In genomic region chrX:49479968-49480809, GRCm38 (mm10) we compare ENCODE assay signal across 9 mouse cellular contexts. TPM values are rescaled to one million over a fixed set of nuclear protein-coding genes. Genes with fewer than 3 reads are reported as not detected.
A peak's percentile ranks its signal among the peaks of the same experiment; 100 is the strongest.
DNase-seq lines count a peak whose midpoint lies in the region; ATAC-seq and TF ChIP-seq lines count a peak whose summit lies in the region.
"Had no signal": no experiment of that assay in that cellular context is flagged by ENCODE, and none has a peak within 500 bp of the region (broad histone marks: within the 10 kb centered on the region; RNA-seq: fewer than 3 reads in every experiment).

No protein-coding gene starts in this region.

- WGBS in intestine, embryonic 14.5 days = 17% methylated on average over 26 of the region's 29 CpGs
- WGBS in midbrain, embryonic 15.5 days = 29% methylated on average over 27 of the region's 29 CpGs
- 11% methylated on average over 25 of the region's 29 CpGs for WGBS in cerebellum, adult 2 months

- H3K9me3 ChIP-seq in intestine, embryonic 14.5 days (ENCODE audit: control insufficient read depth, low read length) = no peaks in the 10 kb centered on the region
- no peaks in the 10 kb centered on the region for H3K9me3 ChIP-seq in midbrain, embryonic 15.5 days

- no peaks in the 10 kb centered on the region for H3K4me1 ChIP-seq in intestine, embryonic 14.5 days (replicated peaks; ENCODE audit: control insufficient read depth, insufficient read depth, low read length)
- H3K4me1 ChIP-seq in midbrain, embryonic 15.5 days = peaks cover 12% of the 10 kb centered on the region; the same call in 1 of the 2 replicates
- no peaks in the 10 kb centered on the region for H3K4me1 ChIP-seq in cerebellum, adult 2 months (ENCODE audit: control insufficient read depth, insufficient read depth, low read length)

- no peaks in the 10 kb centered on the region for H3K36me3 ChIP-seq in intestine, embryonic 14.5 days (ENCODE audit: control insufficient read depth, insufficient read depth, low read length)
- no peaks in the 10 kb centered on the region for H3K36me3 ChIP-seq in midbrain, embryonic 15.5 days (replicated peaks)

- H3K27ac ChIP-seq in intestine, embryonic 14.5 days (ENCODE audit: low read depth) = no peak overlapping the region
- no peak overlapping the region for H3K27ac ChIP-seq in midbrain, embryonic 15.5 days
- no peak overlapping the region for H3K27ac ChIP-seq in cerebellum, adult 2 months (ENCODE audit: insufficient read depth, low read length)

- ATAC-seq in intestine, embryonic 14.5 days (replicated peaks; ENCODE audit: low FRiP score, low TSS enrichment, low read depth) = 0 out of 2 replicates have a peak, but pooled peaks have one; percentile 36
- ATAC-seq in midbrain, embryonic 15.5 days (replicated peaks) = peak; percentile 83

- H3K4me2 ChIP-seq in intestine, embryonic 14.5 days (ENCODE audit: low read length) = peak overlapping the region; percentile 58
- peak overlapping the region; percentile 63 for H3K4me2 ChIP-seq in midbrain, embryonic 15.5 days

- peak overlapping the region; percentile 27 for H3K4me3 ChIP-seq in intestine, embryonic 14.5 days (ENCODE audit: low read depth, low read length)
- peak overlapping the region; percentile 38 for H3K4me3 ChIP-seq in midbrain, embryonic 15.5 days
- no peak overlapping the region for H3K4me3 ChIP-seq in cerebellum, adult 2 months (replicated peaks; ENCODE audit: insufficient read depth, low read depth, low read length)

- TF ChIP-seq POLR2A in cerebellum, adult 2 months (IDR thresholded peaks at IDR 0.05; ENCODE audit: borderline replicate concordance, insufficient read depth, low read length) = no peak

- no peak for TF ChIP-seq CTCF in cerebellum, adult 2 months (IDR thresholded peaks at IDR 0.05; ENCODE audit: borderline replicate concordance, insufficient read depth, low read depth, low read length)

- DNase-seq in cerebellum, postnatal 10 days = peak; percentile 33 to 45
- no peak for DNase-seq in cerebellum, adult 9-11 months
- peak; percentile 69 for DNase-seq in embryo, embryonic 11 days
- no peak for DNase-seq in intestine, embryonic 14.5 days (ENCODE audit: low spot score)
- no peak for DNase-seq in layer of hippocampus, adult 8-10 months (ENCODE audit: low spot score in 2 of 2)
- DNase-seq in cerebellum, adult 2 months = no peak
- no peak for DNase-seq in left cerebral cortex, adult 9 months (ENCODE audit: low spot score in 2 of 2)

- 0 out of 2 replicates have a peak, but pooled peaks cover 5% of the 10 kb centered on the region for H3K27me3 ChIP-seq in intestine, embryonic 14.5 days (replicated peaks; ENCODE audit: control insufficient read depth, insufficient read depth, low read length)
- no peaks in the 10 kb centered on the region for H3K27me3 ChIP-seq in midbrain, embryonic 15.5 days (replicated peaks)
- H3K27me3 ChIP-seq in cerebellum, adult 2 months (ENCODE audit: control insufficient read depth, insufficient read depth, low read length) = no peaks in the 10 kb centered on the region

- H3K9ac ChIP-seq in intestine, embryonic 14.5 days (ENCODE audit: low read length) = no peak overlapping the region
- H3K9ac ChIP-seq in midbrain, embryonic 15.5 days = peak overlapping the region; percentile 22

RNA-seq across cellular contexts. Expression of gene Arhgap36, which starts 16.4 kb away (rescaled TPM):
- polyA plus RNA-seq in intestine, embryonic 14.5 days (2014; fragmentation: Nextera tagmentation; extraction: Ambion mirVana) = 1.5 and 2.6 TPM in 2 replicates
- polyA plus RNA-seq in midbrain, embryonic 15.5 days (2015; fragmentation: Nextera tagmentation; extraction: Ambion mirVana) = 2.9 and 3.5 TPM in 2 replicates
- 1 to 10 TPM in 3 of 4 experiments, under 1 TPM in 1; 0.71 to 1.6 (median 1.1) TPM for total RNA-seq in layer of hippocampus, adult 8-10 months (2022)
- polyA plus RNA-seq in cerebellum, adult 2 months (2012; rRNA removed) = 6.3 and 8.3 TPM in 2 replicates
- total RNA-seq: neutrophil, adult 5-6 weeks had no signal

Comparison
In these comparisons a context has a peak if more than half of its experiments do, and no peak if none do; other contexts are left out.
1. DNase-seq: peak in cerebellum, postnatal 10 days (2 of 2) and embryo, embryonic 11 days (single experiment); none in cerebellum, adult 9-11 months (single experiment), intestine, embryonic 14.5 days (single experiment), layer of hippocampus, adult 8-10 months (0 of 2), cerebellum, adult 2 months (0 of 2) and left cerebral cortex, adult 9 months (0 of 2).